In genomic region chr6:116632129-116632528, GRCm38 (mm10) we compare ENCODE assay signal across 9 mouse cellular contexts. TPM values are rescaled to one million over a fixed set of nuclear protein-coding genes. Genes with fewer than 3 reads are reported as not detected.
DNase-seq lines count a peak whose midpoint lies in the region; ATAC-seq and TF ChIP-seq lines count a peak whose summit lies in the region.
"Had no signal": no experiment of that assay in that cellular context is flagged by ENCODE, and none has a peak within 500 bp of the region (broad histone marks: within the 10 kb centered on the region; RNA-seq: fewer than 3 reads in every experiment).

No protein-coding gene starts in this region.

- ATAC-seq in intestine, embryonic 14.5 days (replicated peaks; ENCODE audit: low FRiP score, low TSS enrichment, low read depth), result no peak
- no peak for ATAC-seq in intestine, embryonic 16.5 days
- no peak for ATAC-seq in Patski
- ATAC-seq in neural tube, embryonic 11.5 days (ENCODE audit: insufficient read depth, low FRiP score, low TSS enrichment), result no peak

- H3K4me1 ChIP-seq in intestine, embryonic 14.5 days (replicated peaks; ENCODE audit: control insufficient read depth, insufficient read depth, low read length), result peaks cover 6% of the 10 kb centered on the region; the same call in 1 of the 2 replicates
- peaks cover 7% of the 10 kb centered on the region for H3K4me1 ChIP-seq in intestine, embryonic 16.5 days (ENCODE audit: control insufficient read depth, insufficient read depth, low read length)
- H3K4me1 ChIP-seq in neural tube, embryonic 11.5 days (ENCODE audit: control insufficient read depth, insufficient read depth, low read length), result 0 out of 2 replicates have a peak, but pooled peaks cover 2% of the 10 kb centered on the region

- DNase-seq in intestine, embryonic 14.5 days (ENCODE audit: low spot score), result peak; percentile 74
- DNase-seq in Patski (ENCODE audit: low read depth, low spot score), result peak; percentile 25
- DNase-seq in cerebellum, postnatal 10 days, result peak; percentile 90 to 91
- DNase-seq in heart, postnatal 10 days, result peak; percentile 87 to 91
- DNase-seq in left cerebral cortex, postnatal 25 days (ENCODE audit: low spot score in 2 of 2), result peak; percentile 67 to 84
- peak; percentile 61 for DNase-seq in neural tube, embryonic 11.5 days (ENCODE audit: low spot score)
- peak; percentile 65 for DNase-seq in thymus, postnatal 0 days (ENCODE audit: low spot score)

- H3K4me2 ChIP-seq in intestine, embryonic 14.5 days (ENCODE audit: low read length), result no peak overlapping the region
- H3K4me2 ChIP-seq in intestine, embryonic 16.5 days (ENCODE audit: low read depth, low read length), result no peak overlapping the region
- H3K4me2 ChIP-seq in neural tube, embryonic 11.5 days (ENCODE audit: low read depth), result no peak overlapping the region
- H3K4me2 ChIP-seq: embryonic facial prominence, embryonic 15.5 days had no signal

- no peak overlapping the region for H3K27ac ChIP-seq in intestine, embryonic 14.5 days (ENCODE audit: low read depth)
- no peak overlapping the region for H3K27ac ChIP-seq in intestine, embryonic 16.5 days (ENCODE audit: low read length)
- H3K27ac ChIP-seq in neural tube, embryonic 11.5 days (ENCODE audit: low read depth, low read length), result no peak overlapping the region
- H3K27ac ChIP-seq: embryonic facial prominence, embryonic 15.5 days had no signal

- no peak overlapping the region for H3K4me3 ChIP-seq in intestine, embryonic 14.5 days (ENCODE audit: low read depth, low read length)
- no peak overlapping the region for H3K4me3 ChIP-seq in intestine, embryonic 16.5 days (ENCODE audit: low read length)
- H3K4me3 ChIP-seq in neural tube, embryonic 11.5 days (ENCODE audit: low read depth, low read length), result no peak overlapping the region
- H3K4me3 ChIP-seq: embryonic facial prominence, embryonic 15.5 days had no signal

- WGBS in intestine, embryonic 14.5 days, result 48% methylated on average over 1 of the region's 1 CpGs
- WGBS in intestine, embryonic 16.5 days, result 49% methylated on average over 1 of the region's 1 CpGs
- 50% methylated on average over 1 of the region's 1 CpGs for WGBS in neural tube, embryonic 11.5 days

- intact Hi-C loops in heart, postnatal 10 days (cut with DNase I), result loop anchor here (1.0 kb wide), 2 partner anchors 19 to 67 kb away; no protein-coding TSS in a partner anchor
- intact Hi-C loops in left cerebral cortex, postnatal 25 days (cut with DNase I), result loop anchor here (5.0 kb wide), 1 partner anchor 1195 kb away; no protein-coding TSS in a partner anchor

- in situ Hi-C loops in Patski (cut with MboI; ENCODE audit: low pct_unique_long_range_greater_than_20kb), result loop anchor here (10.0 kb wide), 1 partner anchor 63 kb away; no protein-coding TSS in a partner anchor

- H3K27me3 ChIP-seq in intestine, embryonic 14.5 days (replicated peaks; ENCODE audit: control insufficient read depth, insufficient read depth, low read length), result no peaks in the 10 kb centered on the region
- H3K27me3 ChIP-seq in intestine, embryonic 16.5 days (replicated peaks; ENCODE audit: control insufficient read depth, insufficient read depth, low read length), result no peaks in the 10 kb centered on the region
- no peaks in the 10 kb centered on the region for H3K27me3 ChIP-seq in Patski
- H3K27me3 ChIP-seq in neural tube, embryonic 11.5 days (ENCODE audit: control insufficient read depth, insufficient read depth, low read length), result no peaks in the 10 kb centered on the region
- H3K27me3 ChIP-seq: embryonic facial prominence, embryonic 15.5 days had no signal

- no peaks in the 10 kb centered on the region for H3K9me3 ChIP-seq in intestine, embryonic 14.5 days (ENCODE audit: control insufficient read depth, low read length)
- H3K9me3 ChIP-seq in intestine, embryonic 16.5 days (ENCODE audit: control insufficient read depth, low read length), result no peaks in the 10 kb centered on the region
- H3K9me3 ChIP-seq in neural tube, embryonic 11.5 days (ENCODE audit: control insufficient read depth, low read length), result no peaks in the 10 kb centered on the region
- H3K9me3 ChIP-seq: embryonic facial prominence, embryonic 15.5 days had no signal

- TF ChIP-seq CTCF in Patski (IDR thresholded peaks at IDR 0.05), result peak; percentile 93

- H3K36me3 ChIP-seq in intestine, embryonic 14.5 days (ENCODE audit: control insufficient read depth, insufficient read depth, low read length), result 0 out of 2 replicates have a peak, but pooled peaks cover under 1% of the 10 kb centered on the region
- no peaks in the 10 kb centered on the region for H3K36me3 ChIP-seq in intestine, embryonic 16.5 days (ENCODE audit: control insufficient read depth, insufficient read depth, low read length)
- no peaks in the 10 kb centered on the region for H3K36me3 ChIP-seq in neural tube, embryonic 11.5 days (ENCODE audit: control insufficient read depth, insufficient read depth, low read length)
- H3K36me3 ChIP-seq: embryonic facial prominence, embryonic 15.5 days had no signal

- POLR2A ChIA-PET in Patski (lab: Charles Lee), result no interaction called here

- CTCF ChIA-PET in Patski (lab: Charles Lee), result interaction anchor here (0.7 to 4.3 kb wide), 11 partner anchors 11 to 82 kb away, joined by 3 to 36 read pairs (median 3); partner anchors contain the start of gene Depp1

- H3K9ac ChIP-seq in intestine, embryonic 14.5 days (ENCODE audit: low read length), result no peak overlapping the region
- H3K9ac ChIP-seq in intestine, embryonic 16.5 days (ENCODE audit: low read depth, low read length), result no peak overlapping the region
- H3K9ac ChIP-seq in neural tube, embryonic 11.5 days (ENCODE audit: low read length), result no peak overlapping the region
- H3K9ac ChIP-seq: embryonic facial prominence, embryonic 15.5 days had no signal

RNA-seq across cellular contexts. Expression of gene Zfp422, which starts 3.3 kb away (rescaled TPM):
- 147 and 164 TPM in 2 replicates for polyA plus RNA-seq in intestine, embryonic 14.5 days (2014; fragmentation: Nextera tagmentation; extraction: Ambion mirVana)
- polyA plus RNA-seq in intestine, embryonic 16.5 days (2015; fragmentation: Nextera tagmentation; extraction: Ambion mirVana), result 93.5 and 102 TPM in 2 replicates
- polyA plus RNA-seq in Patski (2021), result 43.7 TPM
- 10 to 100 TPM; 33.9 to 38.5 TPM for total RNA-seq in heart, postnatal 10 days (2021)
- total RNA-seq in left cerebral cortex, postnatal 25 days (2021), result 10 to 100 TPM; 23.2 to 24.2 TPM
- 290 and 302 TPM in 2 replicates for polyA plus RNA-seq in neural tube, embryonic 11.5 days (2014; fragmentation: Nextera tagmentation; extraction: Ambion mirVana)
- polyA plus RNA-seq in thymus, postnatal 0 days (2015; fragmentation: Nextera tagmentation; extraction: Ambion mirVana), result 160 and 169 TPM in 2 replicates

RNA-seq across cellular contexts. Expression of gene Depp1, which starts 18.3 kb away (rescaled TPM):
- 24.1 and 26.1 TPM in 2 replicates for polyA plus RNA-seq in intestine, embryonic 14.5 days (2014; fragmentation: Nextera tagmentation; extraction: Ambion mirVana)
- 26.3 and 27.2 TPM in 2 replicates for polyA plus RNA-seq in intestine, embryonic 16.5 days (2015; fragmentation: Nextera tagmentation; extraction: Ambion mirVana)
- 11.1 TPM for polyA plus RNA-seq in Patski (2021)
- total RNA-seq in heart, postnatal 10 days (2021), result 10 to 100 TPM; 41.6 to 75.0 TPM
- total RNA-seq in left cerebral cortex, postnatal 25 days (2021), result 1 to 10 TPM; 1.5 to 2.1 TPM
- 11.0 and 14.5 TPM in 2 replicates for polyA plus RNA-seq in neural tube, embryonic 11.5 days (2014; fragmentation: Nextera tagmentation; extraction: Ambion mirVana)
- polyA plus RNA-seq in thymus, postnatal 0 days (2015; fragmentation: Nextera tagmentation; extraction: Ambion mirVana), result 10.3 and 10.5 TPM in 2 replicates

RNA-seq across cellular contexts. Expression of gene Rassf4, which starts 41.6 kb away (rescaled TPM):
- 12.6 and 13.8 TPM in 2 replicates for polyA plus RNA-seq in intestine, embryonic 14.5 days (2014; fragmentation: Nextera tagmentation; extraction: Ambion mirVana)
- 8.6 and 9.2 TPM in 2 replicates for polyA plus RNA-seq in intestine, embryonic 16.5 days (2015; fragmentation: Nextera tagmentation; extraction: Ambion mirVana)
- polyA plus RNA-seq in Patski (2021), result 0.71 TPM
- total RNA-seq in heart, postnatal 10 days (2021), result 1 to 10 TPM; 5.0 to 6.5 TPM
- total RNA-seq in left cerebral cortex, postnatal 25 days (2021), result 1 to 10 TPM; 4.6 to 4.8 TPM
- 38.0 and 38.3 TPM in 2 replicates for polyA plus RNA-seq in neural tube, embryonic 11.5 days (2014; fragmentation: Nextera tagmentation; extraction: Ambion mirVana)
- 6.6 and 7.1 TPM in 2 replicates for polyA plus RNA-seq in thymus, postnatal 0 days (2015; fragmentation: Nextera tagmentation; extraction: Ambion mirVana)

RNA-seq across cellular contexts. Expression of gene Olfr215, which starts 48.1 kb away (rescaled TPM):
- polyA plus RNA-seq in intestine, embryonic 14.5 days (2014; fragmentation: Nextera tagmentation; extraction: Ambion mirVana), result not detected in 2 replicates
- not detected in 2 replicates for polyA plus RNA-seq in intestine, embryonic 16.5 days (2015; fragmentation: Nextera tagmentation; extraction: Ambion mirVana)
- polyA plus RNA-seq in Patski (2021), result not detected
- not detected for total RNA-seq in heart, postnatal 10 days (2021)
- total RNA-seq in left cerebral cortex, postnatal 25 days (2021), result not detected
- not detected in 2 replicates for polyA plus RNA-seq in neural tube, embryonic 11.5 days (2014; fragmentation: Nextera tagmentation; extraction: Ambion mirVana)
- not detected in 2 replicates for polyA plus RNA-seq in thymus, postnatal 0 days (2015; fragmentation: Nextera tagmentation; extraction: Ambion mirVana)
- polyA plus RNA-seq: embryonic facial prominence, embryonic 15.5 days had no signal

Comparison
In these comparisons a context has a peak if more than half of its experiments do, and no peak if none do; other contexts are left out.
1. DNase-seq: peak in every context shown above with its lines; median percentile 90 in cerebellum, postnatal 10 days; 89 in heart, postnatal 10 days; 76 in left cerebral cortex, postnatal 25 days; 74 in intestine, embryonic 14.5 days; 65 in thymus, postnatal 0 days; 61 in neural tube, embryonic 11.5 days; 25 in Patski.